Mouse (Mus musculus): ENCODE results near the gene Vav3. TPM values are rescaled to one million over a fixed set of nuclear protein-coding genes. Genes with fewer than 3 reads are reported as not detected.

Vav3 gene
- total and polyA plus RNA-seq, 2 experiments from 2014 or later: 9.2 to 11.6 TPM

DNA sequence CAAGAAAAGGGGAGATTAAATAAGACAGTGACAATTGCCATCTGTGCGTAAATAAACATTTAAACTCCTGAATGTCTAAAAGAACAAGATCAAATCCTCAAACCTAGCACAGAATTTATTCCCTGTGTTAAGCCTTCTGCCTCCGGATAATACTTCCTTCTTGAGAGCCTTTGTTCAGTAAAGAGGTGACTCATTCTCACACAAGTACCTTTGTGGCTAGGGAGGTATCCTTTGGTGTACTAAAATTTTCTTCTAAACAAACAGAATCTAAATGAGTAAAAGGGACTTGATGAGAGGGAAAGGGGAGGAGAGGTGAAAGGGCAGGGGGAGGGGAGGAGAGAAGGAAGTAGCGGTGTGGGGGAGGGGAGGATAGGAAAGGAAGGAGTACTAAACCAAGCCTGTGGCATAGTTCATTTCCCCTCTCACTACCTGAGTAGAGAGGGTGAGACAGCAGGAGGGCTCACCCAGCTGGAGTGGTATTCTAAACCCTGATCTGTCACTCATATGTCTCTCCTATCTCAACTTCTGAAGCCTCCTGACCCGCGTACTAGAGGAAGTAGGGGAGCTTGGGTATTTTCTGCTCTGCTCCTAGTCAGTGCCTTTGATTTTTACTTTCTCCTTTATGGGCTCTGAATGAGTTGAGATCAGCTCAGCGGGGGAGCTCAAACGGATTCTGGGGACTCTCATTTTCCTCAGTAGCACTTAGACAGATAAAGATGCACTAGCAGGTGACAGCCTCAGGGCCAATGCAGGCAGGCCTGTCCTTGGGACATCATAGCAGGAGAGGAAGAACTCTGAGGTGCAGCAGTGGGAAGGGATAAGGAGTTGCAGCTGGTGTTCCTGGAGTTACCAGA is 16.8 kb upstream of the Vav3 start:
- no peak for ATAC-seq (ENCODE audit: low FRiP score)
- Histone ChIP-seq H3K4me3 (ENCODE audit: low read depth, low read length) (no peak overlapping the region), H3K9ac (replicated peaks; ENCODE audit: low read length, poor library complexity, severe bottlenecking) (no peak overlapping the region), H3K4me2 (ENCODE audit: low read depth, low read length, poor library complexity, severe bottlenecking) (no peak overlapping the region), H3K4me1 (ENCODE audit: insufficient read depth, low read length) (no peaks in the 10 kb centered on the region), H3K27ac (ENCODE audit: low read depth, low read length) (no peak overlapping the region), H3K36me3 (ENCODE audit: insufficient read depth, low read length) (no peaks in the 10 kb centered on the region), H3K27me3 (ENCODE audit: insufficient read depth, low read length) (no peaks in the 10 kb centered on the region), H3K9me3 (ENCODE audit: low read length) (no peaks in the 10 kb centered on the region)
- TF ChIP-seq CTCF (IDR thresholded peaks at IDR 0.05): no peak
- DNase-seq (ENCODE audit: low spot score): no peak
- 46% methylated on average over 6 of the region's 7 CpGs for WGBS

- no peak for TF ChIP-seq CTCF (IDR thresholded peaks at IDR 0.05)
- ATAC-seq (ENCODE audit: low FRiP score) (no peak), DNase-seq (ENCODE audit: low spot score) (no peak)
- no peak overlapping the region for H3K4me3 ChIP-seq (ENCODE audit: low read depth, low read length)
- WGBS: 45% methylated on average over 3 of the region's 3 CpGs
- no peaks in the 10 kb centered on the region for H3K27me3 ChIP-seq (ENCODE audit: insufficient read depth, low read length)
- H3K27ac ChIP-seq (ENCODE audit: low read depth, low read length): no peak overlapping the region
- no peaks in the 10 kb centered on the region for H3K4me1 ChIP-seq (ENCODE audit: insufficient read depth, low read length)
- H3K36me3 ChIP-seq (ENCODE audit: insufficient read depth, low read length): no peaks in the 10 kb centered on the region
- H3K9me3 ChIP-seq (ENCODE audit: low read length): no peaks in the 10 kb centered on the region
- no peak overlapping the region for H3K4me2 ChIP-seq (ENCODE audit: low read depth, low read length, poor library complexity, severe bottlenecking)
- H3K9ac ChIP-seq (replicated peaks; ENCODE audit: low read length, poor library complexity, severe bottlenecking): no peak overlapping the region
These were observed 13.3 kb upstream of the Vav3 start for GRCm38 (mm10) chr3:109327128-109327527.

GRCm38 (mm10) chr3:109332755-109333154 is 7.7 kb upstream of the Vav3 start:
- Histone ChIP-seq H3K27me3 (ENCODE audit: insufficient read depth, low read length) (no peaks in the 10 kb centered on the region), H3K4me2 (ENCODE audit: low read depth, low read length, poor library complexity, severe bottlenecking) (no peak overlapping the region), H3K9ac (replicated peaks; ENCODE audit: low read length, poor library complexity, severe bottlenecking) (no peak overlapping the region), H3K4me3 (ENCODE audit: low read depth, low read length) (no peak overlapping the region), H3K36me3 (ENCODE audit: insufficient read depth, low read length) (no peaks in the 10 kb centered on the region), H3K4me1 (ENCODE audit: insufficient read depth, low read length) (no peaks in the 10 kb centered on the region), H3K9me3 (ENCODE audit: low read length) (no peaks in the 10 kb centered on the region), H3K27ac (ENCODE audit: low read depth, low read length) (no peak overlapping the region)
- DNase-seq (ENCODE audit: low spot score) (no peak), ATAC-seq (ENCODE audit: low FRiP score) (no peak)
- TF ChIP-seq CTCF (IDR thresholded peaks at IDR 0.05): no peak
- WGBS: 32% methylated on average over 5 of the region's 5 CpGs

GRCm38 (mm10) chr3:109335470-109335869 is 5.0 kb upstream of the Vav3 start:
- no peak for DNase-seq (ENCODE audit: low spot score)
- Histone ChIP-seq H3K27ac (ENCODE audit: low read depth, low read length) (no peak overlapping the region), H3K27me3 (ENCODE audit: insufficient read depth, low read length) (no peaks in the 10 kb centered on the region), H3K9me3 (ENCODE audit: low read length) (no peaks in the 10 kb centered on the region), H3K4me2 (ENCODE audit: low read depth, low read length, poor library complexity, severe bottlenecking) (no peak overlapping the region), H3K36me3 (ENCODE audit: insufficient read depth, low read length) (no peaks in the 10 kb centered on the region), H3K9ac (replicated peaks; ENCODE audit: low read length, poor library complexity, severe bottlenecking) (no peak overlapping the region), H3K4me3 (ENCODE audit: low read depth, low read length) (no peak overlapping the region), H3K4me1 (ENCODE audit: insufficient read depth, low read length) (no peaks in the 10 kb centered on the region)
- TF ChIP-seq CTCF (IDR thresholded peaks at IDR 0.05): no peak
- no peak for ATAC-seq (ENCODE audit: low FRiP score)
- WGBS: 87% methylated on average over 1 of the region's 1 CpGs

GRCm38 (mm10) chr3:109339290-109339689 is 1.2 kb upstream of the Vav3 start:
- Histone ChIP-seq H3K9ac (replicated peaks; ENCODE audit: low read length, poor library complexity, severe bottlenecking) (no peak overlapping the region), H3K27me3 (ENCODE audit: insufficient read depth, low read length) (no peaks in the 10 kb centered on the region), H3K27ac (ENCODE audit: low read depth, low read length) (no peak overlapping the region), H3K9me3 (ENCODE audit: low read length) (no peaks in the 10 kb centered on the region), H3K4me2 (ENCODE audit: low read depth, low read length, poor library complexity, severe bottlenecking) (no peak overlapping the region), H3K4me1 (ENCODE audit: insufficient read depth, low read length) (0 out of 2 replicates have a peak, but pooled peaks cover 4% of the 10 kb centered on the region), H3K4me3 (ENCODE audit: low read depth, low read length) (no peak overlapping the region), H3K36me3 (ENCODE audit: insufficient read depth, low read length) (no peaks in the 10 kb centered on the region)
- DNase-seq (ENCODE audit: low spot score) (no peak), ATAC-seq (ENCODE audit: low FRiP score) (no peak)
- TF ChIP-seq CTCF (IDR thresholded peaks at IDR 0.05): no peak
- 77% methylated on average over 9 of the region's 9 CpGs for WGBS

- no peaks in the 10 kb centered on the region for H3K9me3 ChIP-seq (ENCODE audit: low read length)
- peak overlapping the region; percentile 76 for H3K4me3 ChIP-seq (ENCODE audit: low read depth, low read length)
- DNase-seq (ENCODE audit: low spot score) (peak; percentile 83), ATAC-seq (ENCODE audit: low FRiP score) (peak; percentile 36; the same call in 1 of the 2 replicates)
- no peak for TF ChIP-seq CTCF (IDR thresholded peaks at IDR 0.05)
- peak overlapping the region; percentile 71 for H3K9ac ChIP-seq (replicated peaks; ENCODE audit: low read length, poor library complexity, severe bottlenecking)
- H3K36me3 ChIP-seq (ENCODE audit: insufficient read depth, low read length): no peaks in the 10 kb centered on the region
- H3K4me2 ChIP-seq (ENCODE audit: low read depth, low read length, poor library complexity, severe bottlenecking): peak overlapping the region; percentile 83
- H3K27ac ChIP-seq (ENCODE audit: low read depth, low read length): peak overlapping the region; percentile 85; the same call in 1 of the 2 replicates
- WGBS: 0% methylated on average over 9 of the region's 9 CpGs
- H3K4me1 ChIP-seq (ENCODE audit: insufficient read depth, low read length): 0 out of 2 replicates have a peak, but pooled peaks cover 4% of the 10 kb centered on the region
- H3K27me3 ChIP-seq (ENCODE audit: insufficient read depth, low read length): no peaks in the 10 kb centered on the region
These were observed 546 bp upstream of the Vav3 start for GRCm38 (mm10) chr3:109339941-109340273.

Measured in midbrain, postnatal 0 days (tissue).